Mouse (Mus musculus): Measurements from ENCODE around the gene Nckap1.

DNA sequence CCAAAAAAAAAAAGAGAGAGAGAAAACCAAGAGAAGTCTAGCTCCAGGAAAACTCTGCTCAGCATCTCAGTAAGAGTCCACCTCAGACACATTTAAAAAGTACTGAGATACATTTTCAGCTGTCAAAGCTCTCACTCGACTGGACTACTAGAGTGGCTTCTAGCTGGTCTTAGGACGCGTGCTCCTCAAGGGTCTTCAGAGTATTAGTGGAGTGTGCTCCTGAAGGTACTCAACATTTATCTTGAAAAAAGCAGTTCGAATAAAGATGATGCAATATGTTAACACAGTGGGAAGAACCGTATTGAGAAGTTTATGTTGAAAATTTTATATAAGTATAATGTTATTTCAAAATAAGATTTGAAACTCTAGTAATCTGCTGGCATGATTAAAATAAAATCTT is 20.4 kb downstream of the Nckap1 start:
- TF ChIP-seq CTCF (IDR thresholded peaks at IDR 0.05; ENCODE audit: control insufficient read depth, insufficient read depth, insufficient read length) (no peak), USF1 (IDR thresholded peaks at IDR 0.05; ENCODE audit: low read depth) (no peak), MYOD1 (IDR thresholded peaks at IDR 0.05; ENCODE audit: control insufficient read depth, insufficient read length, low read depth) (no peak), MAX (IDR thresholded peaks at IDR 0.05) (no peak), MYOG (IDR thresholded peaks at IDR 0.05; ENCODE audit: control insufficient read depth, extremely low read depth, insufficient read length) (no peak), FOSL1 (IDR thresholded peaks at IDR 0.05; ENCODE audit: insufficient read depth, low read length, poor library complexity, severe bottlenecking) (no peak)

Measured in C2C12 (cell line).